Comparison of ENCODE assay signal across 7 mouse cellular contexts in the genomic region with DNA sequence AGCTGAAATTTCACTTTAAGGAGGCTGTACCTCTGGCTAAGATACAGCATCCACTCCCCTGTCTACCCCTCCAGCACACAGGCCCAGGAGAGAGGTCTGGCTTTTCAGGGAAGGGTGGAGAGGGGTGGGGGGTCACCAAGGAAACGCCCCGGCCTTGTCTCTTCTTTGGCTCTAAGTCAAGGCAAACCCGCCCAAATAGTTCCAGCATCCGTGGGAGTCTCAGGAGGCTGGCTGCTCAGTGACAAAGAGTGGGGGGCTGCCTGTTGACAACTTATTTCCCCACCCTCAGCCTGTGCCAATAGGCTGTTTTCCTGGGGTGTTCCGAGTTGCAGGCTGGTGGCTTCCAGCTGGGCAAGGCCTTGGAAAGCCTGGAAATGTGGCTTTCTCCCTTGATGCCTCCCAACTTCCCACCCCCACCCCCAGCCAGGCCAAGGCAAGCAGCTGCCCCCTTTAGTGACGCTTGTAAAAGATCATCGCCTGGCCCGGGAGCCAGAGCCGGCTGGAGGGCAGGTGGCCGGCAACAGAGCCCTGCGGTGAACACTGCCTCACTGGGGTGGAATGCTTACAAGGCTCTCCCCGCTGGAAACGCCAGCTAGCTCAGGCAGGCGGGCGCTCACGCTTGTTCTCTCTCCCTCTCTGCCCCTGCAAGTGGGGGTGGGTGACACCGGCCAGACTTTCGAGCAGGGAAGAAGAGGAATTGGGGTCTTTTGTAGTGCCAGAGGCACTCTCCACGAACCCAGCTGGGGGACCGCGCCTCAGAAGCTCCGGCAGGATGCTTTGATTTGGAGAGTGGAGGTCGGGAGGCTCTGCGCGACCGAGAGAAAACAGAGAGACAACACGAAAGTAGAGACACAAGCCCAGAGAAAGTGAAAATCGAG. TPM values are rescaled to one million over a fixed set of nuclear protein-coding genes. Genes with fewer than 3 reads are reported as not detected.
DNase-seq lines count a peak whose midpoint lies in the region; ATAC-seq and TF ChIP-seq lines count a peak whose summit lies in the region.

No protein-coding gene starts in this region.

- no peak for TF ChIP-seq POLR2A in spleen, adult 2 months (IDR thresholded peaks at IDR 0.05; ENCODE audit: low read depth, low read length)
- TF ChIP-seq POLR2A in thymus, adult 2 months (IDR thresholded peaks at IDR 0.05; ENCODE audit: control insufficient read depth, extremely low read depth, insufficient read depth, low read length, poor library complexity) = no peak

- peak; percentile 62 for ATAC-seq in hindbrain, embryonic 14.5 days (ENCODE audit: low FRiP score)

- peak overlapping the region; percentile 46; the same call in 1 of the 2 replicates for H3K4me3 ChIP-seq in spleen, adult 2 months (ENCODE audit: extremely low read depth, insufficient read depth, insufficient read length)
- H3K4me3 ChIP-seq in forebrain, embryonic 10.5 days = peak overlapping the region; percentile 60
- H3K4me3 ChIP-seq in hindbrain, embryonic 14.5 days (replicated peaks; ENCODE audit: low read length) = peak overlapping the region; percentile 59
- H3K4me3 ChIP-seq in thymus, adult 2 months (ENCODE audit: control insufficient read depth, insufficient read depth, low read length) = no peak overlapping the region; the same call in 1 of the 2 replicates

- TF ChIP-seq CTCF in spleen, adult 2 months (IDR thresholded peaks at IDR 0.05; ENCODE audit: extremely low read depth, insufficient read depth, insufficient read length, insufficient replicate concordance) = no peak
- TF ChIP-seq CTCF in thymus, adult 2 months (IDR thresholded peaks at IDR 0.05; ENCODE audit: borderline replicate concordance, control insufficient read depth, extremely low read depth, insufficient read depth, low read length, poor library complexity) = no peak

- peaks cover 16% of the 10 kb centered on the region for H3K27me3 ChIP-seq in spleen, adult 2 months (ENCODE audit: control insufficient read depth, insufficient read depth, low read length)
- peaks cover 83% of the 10 kb centered on the region for H3K27me3 ChIP-seq in forebrain, embryonic 10.5 days (ENCODE audit: poor library complexity, severe bottlenecking)
- peaks cover 42% of the 10 kb centered on the region for H3K27me3 ChIP-seq in hindbrain, embryonic 14.5 days (ENCODE audit: control insufficient read depth, insufficient read depth, low read length)
- H3K27me3 ChIP-seq in thymus, adult 2 months (ENCODE audit: control insufficient read depth, insufficient read depth, low read length) = peaks cover 6% of the 10 kb centered on the region; the same call in 1 of the 2 replicates

- WGBS in spleen, adult 2 months = 11% methylated on average over 28 of the region's 28 CpGs
- WGBS in forebrain, embryonic 10.5 days = 3% methylated on average over 28 of the region's 28 CpGs
- under 1% methylated on average over 28 of the region's 28 CpGs for WGBS in hindbrain, embryonic 14.5 days
- WGBS in thymus, adult 2 months = 14% methylated on average over 28 of the region's 28 CpGs

- H3K27ac ChIP-seq in spleen, adult 2 months (ENCODE audit: insufficient read depth, low read length) = no peak overlapping the region
- H3K27ac ChIP-seq in forebrain, embryonic 10.5 days = peak overlapping the region; percentile 80
- H3K27ac ChIP-seq in hindbrain, embryonic 14.5 days = peak overlapping the region; percentile 47
- no peak overlapping the region for H3K27ac ChIP-seq in thymus, adult 2 months (ENCODE audit: control insufficient read depth, insufficient read depth, low read length)

- H3K36me3 ChIP-seq in spleen, adult 2 months (ENCODE audit: control insufficient read depth, insufficient read depth, low read length) = no peaks in the 10 kb centered on the region
- H3K36me3 ChIP-seq in forebrain, embryonic 10.5 days (replicated peaks) = no peaks in the 10 kb centered on the region
- H3K36me3 ChIP-seq in hindbrain, embryonic 14.5 days (replicated peaks; ENCODE audit: control insufficient read depth, insufficient read depth) = no peaks in the 10 kb centered on the region
- H3K36me3 ChIP-seq in thymus, adult 2 months (ENCODE audit: control insufficient read depth, insufficient read depth, low read length) = no peaks in the 10 kb centered on the region

- H3K4me1 ChIP-seq in spleen, adult 2 months (ENCODE audit: control insufficient read depth, insufficient read depth, insufficient read length) = no peaks in the 10 kb centered on the region; the same call in 1 of the 2 replicates
- H3K4me1 ChIP-seq in forebrain, embryonic 10.5 days = peaks cover 38% of the 10 kb centered on the region
- H3K4me1 ChIP-seq in hindbrain, embryonic 14.5 days (replicated peaks; ENCODE audit: control insufficient read depth, insufficient read depth, low read length) = peaks cover 9% of the 10 kb centered on the region; the same call in 1 of the 2 replicates
- H3K4me1 ChIP-seq in thymus, adult 2 months (replicated peaks; ENCODE audit: control insufficient read depth, insufficient read depth, low read length) = no peaks in the 10 kb centered on the region

- DNase-seq in spleen, adult 2 months (ENCODE audit: low read depth in 1 of 2, low spot score in 2 of 2) = no peak
- no peak for DNase-seq in spleen, postnatal 36 days (ENCODE audit: low spot score in 2 of 2)
- DNase-seq in forebrain, embryonic 10.5 days (ENCODE audit: extremely low spot score, low spot score) = peak; percentile 48
- peak; percentile 54 for DNase-seq in hindbrain, embryonic 14.5 days (ENCODE audit: low spot score)
- peak; percentile 50 for DNase-seq in lung, postnatal 14 days
- no peak for DNase-seq in spleen, adult 12 weeks (ENCODE audit: low spot score)
- no peak for DNase-seq in thymus, adult 2 months

- peaks cover 11% of the 10 kb centered on the region; the same call in 1 of the 2 replicates for H3K9me3 ChIP-seq in forebrain, embryonic 10.5 days
- H3K9me3 ChIP-seq in hindbrain, embryonic 14.5 days (ENCODE audit: control insufficient read depth, low read length) = no peaks in the 10 kb centered on the region

- H3K4me2 ChIP-seq in hindbrain, embryonic 14.5 days (replicated peaks) = peak overlapping the region; percentile 94

- H3K9ac ChIP-seq in hindbrain, embryonic 14.5 days = peak overlapping the region; percentile 68

RNA-seq across cellular contexts. Expression of a gene that starts 1.1 kb away (rescaled TPM):
- polyA plus RNA-seq in spleen, adult 2 months (2012; rRNA removed) = 10.3 and 13.4 TPM in 2 replicates
- 19.6 and 22.7 TPM in 2 replicates for polyA plus RNA-seq in forebrain, embryonic 10.5 days (2016; fragmentation: Nextera tagmentation; extraction: Ambion mirVana)
- polyA plus RNA-seq in hindbrain, embryonic 14.5 days (2014; fragmentation: Nextera tagmentation; extraction: Ambion mirVana) = 47.8 and 47.9 TPM in 2 replicates
- polyA plus RNA-seq in thymus, adult 2 months (2012; rRNA removed) = 35.7 and 36.3 TPM in 2 replicates

RNA-seq across cellular contexts. Expression of a gene that starts 16.3 kb away (rescaled TPM):
- not detected in 2 replicates for polyA plus RNA-seq in spleen, adult 2 months (2012; rRNA removed)
- polyA plus RNA-seq in forebrain, embryonic 10.5 days (2016; fragmentation: Nextera tagmentation; extraction: Ambion mirVana) = 0.07 and 0.12 TPM in 2 replicates
- polyA plus RNA-seq in hindbrain, embryonic 14.5 days (2014; fragmentation: Nextera tagmentation; extraction: Ambion mirVana) = 0.58 and 0.65 TPM in 2 replicates
- not detected in 2 replicates for polyA plus RNA-seq in thymus, adult 2 months (2012; rRNA removed)

RNA-seq across cellular contexts. Expression of a gene that starts 39.2 kb away (rescaled TPM):
- 17.8 and 18.0 TPM in 2 replicates for polyA plus RNA-seq in spleen, adult 2 months (2012; rRNA removed)
- polyA plus RNA-seq in forebrain, embryonic 10.5 days (2016; fragmentation: Nextera tagmentation; extraction: Ambion mirVana) = 375 and 389 TPM in 2 replicates
- 391 and 450 TPM in 2 replicates for polyA plus RNA-seq in hindbrain, embryonic 14.5 days (2014; fragmentation: Nextera tagmentation; extraction: Ambion mirVana)
- 38.0 and 65.3 TPM in 2 replicates for polyA plus RNA-seq in thymus, adult 2 months (2012; rRNA removed)

Comparison
In these comparisons a context has a peak if more than half of its experiments do, and no peak if none do; other contexts are left out.
1. DNase-seq: peak in forebrain, embryonic 10.5 days (single experiment), hindbrain, embryonic 14.5 days (single experiment) and lung, postnatal 14 days (single experiment); none in spleen, adult 2 months (0 of 2), spleen, postnatal 36 days (0 of 2), spleen, adult 12 weeks (single experiment) and thymus, adult 2 months (single experiment).
2. H3K27ac ChIP-seq: peak in forebrain, embryonic 10.5 days (single experiment) and hindbrain, embryonic 14.5 days (single experiment); none in spleen, adult 2 months (single experiment) and thymus, adult 2 months (single experiment).